Comparison of ENCODE assay signal across 8 mouse cellular contexts in genomic region chr9:108649561-108650440, GRCm38 (mm10). TPM values are rescaled to one million over a fixed set of nuclear protein-coding genes. Genes with fewer than 3 reads are reported as not detected.
A peak's percentile ranks its signal among the peaks of the same experiment; 100 is the strongest.
DNase-seq lines count a peak whose midpoint lies in the region; ATAC-seq and TF ChIP-seq lines count a peak whose summit lies in the region.

No protein-coding gene starts in this region.

- peaks cover 2 to 6% of the 10 kb centered on the region in 2 experiments; a peak in 2 of 4 replicates for H3K4me1 ChIP-seq in MEL (ENCODE audit: control insufficient read depth in 1 of 2, insufficient read depth in 2 of 2, low read length in 2 of 2)
- H3K4me1 ChIP-seq in forebrain, embryonic 16.5 days (replicated peaks; ENCODE audit: control insufficient read depth, insufficient read depth, low read length): peaks cover 17% of the 10 kb centered on the region
- peaks cover 34% of the 10 kb centered on the region for H3K4me1 ChIP-seq in liver, embryonic 12.5 days
- H3K4me1 ChIP-seq in neural tube, embryonic 14.5 days (ENCODE audit: control insufficient read depth, insufficient read depth, low read length): peaks cover 11% of the 10 kb centered on the region

- 30% methylated on average over 29 of the region's 29 CpGs for WGBS in forebrain, embryonic 16.5 days
- 15% methylated on average over 29 of the region's 29 CpGs for WGBS in liver, embryonic 12.5 days (ENCODE audit: insufficient replicate concordance)
- WGBS in neural tube, embryonic 14.5 days: 32% methylated on average over 29 of the region's 29 CpGs

- H3K79me2 ChIP-seq in MEL (ENCODE audit: control insufficient read depth, insufficient read depth, low read length, poor library complexity): peaks cover 36% of the 10 kb centered on the region

- peaks cover 3 to 17% of the 10 kb centered on the region in 2 experiments; a peak in 3 of 4 replicates for H3K36me3 ChIP-seq in MEL (ENCODE audit: control insufficient read depth in 1 of 2, insufficient read depth in 2 of 2, low read length in 2 of 2)
- H3K36me3 ChIP-seq in forebrain, embryonic 16.5 days (ENCODE audit: control insufficient read depth, insufficient read depth): no peaks in the 10 kb centered on the region
- H3K36me3 ChIP-seq in liver, embryonic 12.5 days: peaks cover 9% of the 10 kb centered on the region
- no peaks in the 10 kb centered on the region for H3K36me3 ChIP-seq in neural tube, embryonic 14.5 days (ENCODE audit: control insufficient read depth, insufficient read depth, low read length)

- peak; percentile 6 for DNase-seq in kidney, adult 18-20 months
- DNase-seq in kidney, postnatal 4 days: no peak
- DNase-seq in MEL (ENCODE audit: low read depth, low spot score): peak; percentile 75
- no peak for DNase-seq in adrenal gland, adult 8-10 months
- DNase-seq in left cerebral cortex, adult 18-20 months (ENCODE audit: low spot score in 2 of 2): no peak

- H3K4me2 ChIP-seq in forebrain, embryonic 16.5 days (ENCODE audit: low read length): peak overlapping the region; percentile 82
- H3K4me2 ChIP-seq in liver, embryonic 12.5 days: peak overlapping the region; percentile 84
- H3K4me2 ChIP-seq in neural tube, embryonic 14.5 days (ENCODE audit: low read depth, low read length): peak overlapping the region; percentile 88

- no peaks in the 10 kb centered on the region for H3K27me3 ChIP-seq in MEL (ENCODE audit: control insufficient read depth in 1 of 2, insufficient read depth in 2 of 2, low read length in 2 of 2)
- H3K27me3 ChIP-seq in forebrain, embryonic 16.5 days (replicated peaks; ENCODE audit: control insufficient read depth, insufficient read depth, low read length): no peaks in the 10 kb centered on the region
- H3K27me3 ChIP-seq in liver, embryonic 12.5 days (replicated peaks): no peaks in the 10 kb centered on the region
- no peaks in the 10 kb centered on the region for H3K27me3 ChIP-seq in neural tube, embryonic 14.5 days (ENCODE audit: control insufficient read depth, insufficient read depth, low read length)

- no peak; a peak in 2 of 4 replicates for TF ChIP-seq POLR2A in MEL (IDR thresholded peaks at IDR 0.05; ENCODE audit: control insufficient read depth in 1 of 2, insufficient read depth in 1 of 2, low read depth in 1 of 2, low read length in 2 of 2, poor library complexity in 1 of 2)

- peak overlapping the region; percentile 79 to 89 for H3K4me3 ChIP-seq in MEL (ENCODE audit: control insufficient read depth in 1 of 2, insufficient read depth in 1 of 2, low read depth in 2 of 2, low read length in 2 of 2)
- H3K4me3 ChIP-seq in forebrain, embryonic 16.5 days (replicated peaks; ENCODE audit: low read length): peak overlapping the region; percentile 99
- H3K4me3 ChIP-seq in liver, embryonic 12.5 days: peak overlapping the region; percentile 99
- peak overlapping the region; percentile 100 for H3K4me3 ChIP-seq in neural tube, embryonic 14.5 days (ENCODE audit: low read depth, low read length)

- ATAC-seq in forebrain, embryonic 16.5 days: no peak; the same call in 1 of the 2 replicates
- ATAC-seq in liver, embryonic 12.5 days: peak; percentile 8; the same call in 1 of the 2 replicates
- ATAC-seq in neural tube, embryonic 14.5 days (ENCODE audit: low read depth): peak; percentile 6; the same call in 1 of the 2 replicates

- no peak for TF ChIP-seq RAD21 in MEL (IDR thresholded peaks at IDR 0.05; ENCODE audit: low read depth, low read length)

- H3K9ac ChIP-seq in MEL (ENCODE audit: control insufficient read depth, low read depth, low read length, poor library complexity, severe bottlenecking): peak overlapping the region; percentile 94
- peak overlapping the region; percentile 84 for H3K9ac ChIP-seq in forebrain, embryonic 16.5 days (replicated peaks; ENCODE audit: low read depth, low read length)
- peak overlapping the region; percentile 98 for H3K9ac ChIP-seq in liver, embryonic 12.5 days
- peak overlapping the region; percentile 87 for H3K9ac ChIP-seq in neural tube, embryonic 14.5 days (replicated peaks; ENCODE audit: low read depth, low read length)

- H3K9me3 ChIP-seq in MEL (replicated peaks; ENCODE audit: insufficient read depth, low read length): no peaks in the 10 kb centered on the region
- no peaks in the 10 kb centered on the region for H3K9me3 ChIP-seq in forebrain, embryonic 16.5 days (ENCODE audit: control insufficient read depth, low read length)
- no peaks in the 10 kb centered on the region for H3K9me3 ChIP-seq in liver, embryonic 12.5 days (replicated peaks)
- H3K9me3 ChIP-seq in neural tube, embryonic 14.5 days (ENCODE audit: control insufficient read depth, low read length): no peaks in the 10 kb centered on the region

- no peak for TF ChIP-seq CTCF in MEL (IDR thresholded peaks at IDR 0.05 in 2 of 3, conservative IDR thresholded peaks at IDR 0.05 in 1 of 3; ENCODE audit: control insufficient read depth in 1 of 3, insufficient read depth in 1 of 3, low read depth in 2 of 3, low read length in 3 of 3, poor library complexity in 1 of 3, severe bottlenecking in 1 of 3)

- TF ChIP-seq EP300 in MEL (IDR thresholded peaks at IDR 0.05; ENCODE audit: low read depth in 1 of 2, low read length in 2 of 2): no peak; a peak in 1 of 4 replicates

- H3K27ac ChIP-seq in MEL (ENCODE audit: control insufficient read depth, low read depth, low read length): peak overlapping the region; percentile 97
- peak overlapping the region; percentile 89 for H3K27ac ChIP-seq in forebrain, embryonic 16.5 days (ENCODE audit: low read length)
- peak overlapping the region; percentile 96 for H3K27ac ChIP-seq in liver, embryonic 12.5 days
- H3K27ac ChIP-seq in neural tube, embryonic 14.5 days (ENCODE audit: low read depth, low read length): peak overlapping the region; percentile 86

TF ChIP-seq in MEL, 35 proteins besides CTCF, POLR2A, EP300 and RAD21 (continues in another document):
- TF ChIP-seq USF2 (IDR thresholded peaks at IDR 0.05; ENCODE audit: borderline replicate concordance in 1 of 2, insufficient read depth in 1 of 2, low read depth in 1 of 2, low read length in 2 of 2): no peak
- TF ChIP-seq ZNF384 (IDR thresholded peaks at IDR 0.05; ENCODE audit: low read depth, low read length): 0 out of 2 replicates have a peak, but pooled peaks have one; percentile 36
- TF ChIP-seq SIN3A (IDR thresholded peaks at IDR 0.05; ENCODE audit: low read length): peak; percentile 41
- TF ChIP-seq MAZ (IDR thresholded peaks at IDR 0.05; ENCODE audit: low read depth, low read length): no peak
- TF ChIP-seq JUND (IDR thresholded peaks at IDR 0.05; ENCODE audit: low read depth, low read length): no peak
- 0 out of 2 replicates have a peak, but pooled peaks have one; percentile 8 for TF ChIP-seq BHLHE40 (IDR thresholded peaks at IDR 0.05; ENCODE audit: borderline replicate concordance, low read depth, low read length)
- no peak for TF ChIP-seq TCF12 (IDR thresholded peaks at IDR 0.05; ENCODE audit: low read depth, low read length)
- TF ChIP-seq ZC3H11A (IDR thresholded peaks at IDR 0.05; ENCODE audit: low read depth, low read length): no peak
- no peak for TF ChIP-seq MAFK (IDR thresholded peaks at IDR 0.05; ENCODE audit: borderline replicate concordance, low read depth, low read length)
- TF ChIP-seq MXI1 (IDR thresholded peaks at IDR 0.05; ENCODE audit: low read depth, low read length): peak; percentile 77

RNA-seq across cellular contexts. Expression of gene Arih2, which starts 0.6 kb away (rescaled TPM):
- total RNA-seq in MEL (2012; rRNA removed): 55.8 and 59.6 TPM in 2 replicates
- 10 to 100 TPM in 1 of 2 experiments, not detected in 1; 66.5 TPM for polyA plus RNA-seq in MEL (2012; ENCODE audit: insufficient read depth in 1 of 2, insufficient read length in 2 of 2, low read depth in 1 of 2, low replicate concordance in 2 of 2, missing spikeins in 1 of 2)
- 59.9 and 61.8 TPM in 2 replicates for polyA plus RNA-seq in forebrain, embryonic 16.5 days (2015; fragmentation: Nextera tagmentation; extraction: Ambion mirVana)
- polyA plus RNA-seq in liver, embryonic 12.5 days (2016; fragmentation: Nextera tagmentation; extraction: Ambion mirVana): 40.4 and 41.3 TPM in 2 replicates
- polyA plus RNA-seq in neural tube, embryonic 14.5 days (2014; fragmentation: Nextera tagmentation; extraction: Ambion mirVana): 37.7 and 45.2 TPM in 2 replicates
- 10 to 100 TPM; 53.4 to 73.7 (median 61.0) TPM for total RNA-seq in adrenal gland, adult 8-10 months (2022)
- 10 to 100 TPM; 51.0 to 51.8 TPM for total RNA-seq in left cerebral cortex, adult 18-20 months (2021)

RNA-seq across cellular contexts. Expression of gene Slc25a20, which starts 12.1 kb away (rescaled TPM):
- 15.6 and 19.3 TPM in 2 replicates for total RNA-seq in MEL (2012; rRNA removed)
- 10 to 100 TPM in 1 of 2 experiments, not detected in 1; 24.1 TPM for polyA plus RNA-seq in MEL (2012; ENCODE audit: insufficient read depth in 1 of 2, insufficient read length in 2 of 2, low read depth in 1 of 2, low replicate concordance in 2 of 2, missing spikeins in 1 of 2)
- polyA plus RNA-seq in forebrain, embryonic 16.5 days (2015; fragmentation: Nextera tagmentation; extraction: Ambion mirVana): 46.3 and 47.8 TPM in 2 replicates
- polyA plus RNA-seq in liver, embryonic 12.5 days (2016; fragmentation: Nextera tagmentation; extraction: Ambion mirVana): 25.2 and 26.7 TPM in 2 replicates
- 24.0 and 34.8 TPM in 2 replicates for polyA plus RNA-seq in neural tube, embryonic 14.5 days (2014; fragmentation: Nextera tagmentation; extraction: Ambion mirVana)
- 100 to 1,000 TPM in 1 of 4 experiments, 10 to 100 TPM in 3; 71.4 to 108 (median 90.9) TPM for total RNA-seq in adrenal gland, adult 8-10 months (2022)
- total RNA-seq in left cerebral cortex, adult 18-20 months (2021): 10 to 100 TPM; 11.5 to 13.7 TPM

RNA-seq across cellular contexts. Expression of gene Prkar2a, which starts 39.3 kb away (rescaled TPM):
- total RNA-seq in MEL (2012; rRNA removed): 18.9 and 22.4 TPM in 2 replicates
- 100 to 1,000 TPM in 1 of 2 experiments, 10 to 100 TPM in 1; 87.9 to 230 TPM for polyA plus RNA-seq in MEL (2012; ENCODE audit: insufficient read depth in 1 of 2, insufficient read length in 2 of 2, low read depth in 1 of 2, low replicate concordance in 2 of 2, missing spikeins in 1 of 2)
- 37.6 and 41.3 TPM in 2 replicates for polyA plus RNA-seq in forebrain, embryonic 16.5 days (2015; fragmentation: Nextera tagmentation; extraction: Ambion mirVana)
- 15.5 and 17.5 TPM in 2 replicates for polyA plus RNA-seq in liver, embryonic 12.5 days (2016; fragmentation: Nextera tagmentation; extraction: Ambion mirVana)
- polyA plus RNA-seq in neural tube, embryonic 14.5 days (2014; fragmentation: Nextera tagmentation; extraction: Ambion mirVana): 60.2 and 80.1 TPM in 2 replicates
- 10 to 100 TPM; 29.9 to 45.0 (median 33.7) TPM for total RNA-seq in adrenal gland, adult 8-10 months (2022)
- total RNA-seq in left cerebral cortex, adult 18-20 months (2021): 10 to 100 TPM; 47.7 to 50.9 TPM

RNA-seq across cellular contexts. Expression of gene P4htm, which starts 52.3 kb away (rescaled TPM):
- total RNA-seq in MEL (2012; rRNA removed): 0.08 and 0.10 TPM in 2 replicates
- polyA plus RNA-seq in MEL (2012; ENCODE audit: insufficient read depth in 1 of 2, insufficient read length in 2 of 2, low read depth in 1 of 2, low replicate concordance in 2 of 2, missing spikeins in 1 of 2): under 1 TPM in 1 of 2 experiments, not detected in 1; 0.22 TPM
- polyA plus RNA-seq in forebrain, embryonic 16.5 days (2015; fragmentation: Nextera tagmentation; extraction: Ambion mirVana): 21.9 and 23.6 TPM in 2 replicates
- polyA plus RNA-seq in liver, embryonic 12.5 days (2016; fragmentation: Nextera tagmentation; extraction: Ambion mirVana): 1.1 and 1.4 TPM in 2 replicates
- 31.0 and 37.3 TPM in 2 replicates for polyA plus RNA-seq in neural tube, embryonic 14.5 days (2014; fragmentation: Nextera tagmentation; extraction: Ambion mirVana)
- 10 to 100 TPM in 3 of 4 experiments, 1 to 10 TPM in 1; 7.4 to 14.7 (median 11.6) TPM for total RNA-seq in adrenal gland, adult 8-10 months (2022)
- total RNA-seq in left cerebral cortex, adult 18-20 months (2021): 10 to 100 TPM; 91.8 to 92.3 TPM

Comparison
In these comparisons a context has a peak if more than half of its experiments do, and no peak if none do; other contexts are left out.
1. DNase-seq: peak in kidney, adult 18-20 months (single experiment) and MEL (single experiment); none in kidney, postnatal 4 days (0 of 2), adrenal gland, adult 8-10 months (single experiment) and left cerebral cortex, adult 18-20 months (0 of 2).
2. Peak in every context shown above with its lines, with median percentiles within 50 percentile points of each other: H3K27ac ChIP-seq, H3K4me3 ChIP-seq, H3K9ac ChIP-seq and H3K4me2 ChIP-seq.